Mouse (Mus musculus): ENCODE results near the gene Tmem269. TPM values are rescaled to one million over a fixed set of nuclear protein-coding genes. Genes with fewer than 3 reads are reported as not detected.

Tmem269 gene
- polyA plus RNA-seq, 1 experiment from 2014 or later, result 0.14 TPM

DNA sequence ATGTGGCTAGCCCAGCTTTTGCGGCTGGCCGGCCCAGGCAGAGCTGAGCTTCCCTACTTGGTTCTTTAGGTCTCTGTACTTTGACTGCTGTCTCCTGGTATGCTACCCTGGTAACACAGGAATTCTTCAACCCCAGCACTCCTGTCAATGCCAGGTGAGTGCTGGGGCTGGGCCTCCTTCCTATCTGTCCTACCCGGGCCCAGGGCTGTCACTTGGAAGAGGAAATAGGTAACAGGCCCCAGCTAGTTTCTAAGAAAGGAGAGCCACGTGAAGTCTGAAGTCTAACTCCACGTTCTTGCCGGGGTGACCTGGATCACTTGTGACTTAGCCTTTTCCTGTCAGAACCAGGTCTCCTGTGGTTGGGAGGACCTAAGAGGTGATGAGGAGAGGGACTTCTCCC is 39.1 kb upstream of the Tmem269 start:
- TF ChIP-seq CTCF (IDR thresholded peaks at IDR 0.05; ENCODE audit: low read depth), result no peak
- Histone ChIP-seq H3K4me1 (replicated peaks; ENCODE audit: insufficient read depth, low read length) (peaks cover 11% of the 10 kb centered on the region; the same call in 1 of the 2 replicates), H3K9ac (ENCODE audit: low read depth, low read length) (peak overlapping the region; percentile 15; the same call in 1 of the 2 replicates), H3K4me3 (replicated peaks; ENCODE audit: low read depth, low read length) (no peak overlapping the region), H3K4me2 (ENCODE audit: low read length) (peak overlapping the region; percentile 41; the same call in 1 of the 2 replicates), H3K9me3 (replicated peaks; ENCODE audit: low read length) (no peaks in the 10 kb centered on the region), H3K27ac (peak overlapping the region; percentile 70; the same call in 1 of the 2 replicates), H3K36me3 (ENCODE audit: insufficient read depth, low read length) (no peaks in the 10 kb centered on the region), H3K27me3 (ENCODE audit: insufficient read depth, low read length) (no peaks in the 10 kb centered on the region)
- 72% methylated on average over 6 of the region's 6 CpGs for WGBS
- ATAC-seq (replicated peaks; ENCODE audit: low FRiP score, low read depth) (peak; percentile 25; the same call in 1 of the 2 replicates), DNase-seq (ENCODE audit: low spot score) (no peak)

DNA sequence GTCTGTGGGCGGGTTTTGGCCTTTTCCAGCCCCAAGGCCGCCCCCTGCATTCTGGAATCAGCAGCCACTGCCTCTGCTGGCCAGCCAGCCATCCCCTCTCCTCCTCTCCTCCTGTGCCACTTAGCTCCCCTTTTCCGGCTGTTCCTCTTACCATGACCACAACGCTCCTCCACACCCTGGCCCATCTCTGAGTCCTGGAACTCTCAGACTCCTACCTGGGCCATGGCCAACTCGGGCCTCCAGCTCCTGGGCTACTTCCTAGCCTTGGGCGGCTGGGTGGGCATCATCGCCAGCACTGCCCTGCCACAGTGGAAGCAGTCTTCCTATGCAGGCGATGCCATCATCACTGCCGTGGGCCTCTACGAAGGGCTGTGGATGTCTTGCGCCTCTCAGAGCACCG is 37.3 kb upstream of the Tmem269 start, which contains the start of gene Cldn19:
Cldn19 (plus strand) TSS at position 64 of the 400 bp plus-strand sequence.
- Histone ChIP-seq H3K27me3 (ENCODE audit: insufficient read depth, low read length) (no peaks in the 10 kb centered on the region), H3K4me2 (ENCODE audit: low read length) (peak within 1 kb of the TSS; percentile 41), H3K4me1 (replicated peaks; ENCODE audit: insufficient read depth, low read length) (peaks cover 11% of the 10 kb centered on the region; the same call in 1 of the 2 replicates), H3K36me3 (ENCODE audit: insufficient read depth, low read length) (no peaks in the 10 kb centered on the region), H3K27ac (peak within 1 kb of the TSS; percentile 86), H3K9ac (ENCODE audit: low read depth, low read length) (peak within 1 kb of the TSS; percentile 23), H3K9me3 (replicated peaks; ENCODE audit: low read length) (no peaks in the 10 kb centered on the region), H3K4me3 (replicated peaks; ENCODE audit: low read depth, low read length) (0 out of 2 replicates have a peak within 1 kb of the TSS, but pooled peaks have one; percentile 14)
- DNase-seq (ENCODE audit: low spot score) (no peak), ATAC-seq (replicated peaks; ENCODE audit: low FRiP score, low read depth) (no peak)
- no peak for TF ChIP-seq CTCF (IDR thresholded peaks at IDR 0.05; ENCODE audit: low read depth)
- 66% methylated on average over 12 of the region's 12 CpGs for WGBS

DNA sequence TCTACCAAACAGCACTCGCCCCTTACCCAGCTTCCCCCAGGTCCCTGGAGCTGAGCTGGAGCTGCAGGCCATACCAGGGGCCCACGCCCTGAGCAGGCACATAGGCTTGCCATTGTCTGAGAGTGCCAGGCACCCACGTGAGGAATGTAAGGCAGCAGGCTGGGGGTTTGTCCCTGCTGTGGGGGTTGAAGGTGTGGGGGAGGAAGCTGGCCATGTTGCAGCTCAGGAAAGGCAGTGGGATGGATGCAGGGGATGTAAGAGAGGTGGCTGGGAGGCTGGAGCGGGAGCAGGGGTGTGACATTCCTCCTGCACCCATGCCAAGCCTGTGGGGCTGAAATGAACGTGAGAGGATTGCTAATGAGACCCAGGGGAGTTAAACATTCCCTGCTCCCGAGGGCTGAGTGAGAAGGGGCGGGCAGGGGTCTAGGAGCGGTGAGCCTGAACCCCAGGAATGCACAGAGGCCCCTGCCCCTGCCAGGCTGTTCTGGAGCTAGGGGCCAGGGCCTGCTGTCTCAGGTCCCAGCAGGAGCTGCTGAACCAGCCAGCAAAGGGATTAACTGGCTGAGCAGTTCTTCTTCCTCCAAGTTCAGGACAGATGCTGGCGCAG is 36.1 kb upstream of the Tmem269 start:
- TF ChIP-seq CTCF (IDR thresholded peaks at IDR 0.05; ENCODE audit: low read depth), result no peak
- ATAC-seq (replicated peaks; ENCODE audit: low FRiP score, low read depth), result peak; percentile 69; the same call in 1 of the 2 replicates

DNA sequence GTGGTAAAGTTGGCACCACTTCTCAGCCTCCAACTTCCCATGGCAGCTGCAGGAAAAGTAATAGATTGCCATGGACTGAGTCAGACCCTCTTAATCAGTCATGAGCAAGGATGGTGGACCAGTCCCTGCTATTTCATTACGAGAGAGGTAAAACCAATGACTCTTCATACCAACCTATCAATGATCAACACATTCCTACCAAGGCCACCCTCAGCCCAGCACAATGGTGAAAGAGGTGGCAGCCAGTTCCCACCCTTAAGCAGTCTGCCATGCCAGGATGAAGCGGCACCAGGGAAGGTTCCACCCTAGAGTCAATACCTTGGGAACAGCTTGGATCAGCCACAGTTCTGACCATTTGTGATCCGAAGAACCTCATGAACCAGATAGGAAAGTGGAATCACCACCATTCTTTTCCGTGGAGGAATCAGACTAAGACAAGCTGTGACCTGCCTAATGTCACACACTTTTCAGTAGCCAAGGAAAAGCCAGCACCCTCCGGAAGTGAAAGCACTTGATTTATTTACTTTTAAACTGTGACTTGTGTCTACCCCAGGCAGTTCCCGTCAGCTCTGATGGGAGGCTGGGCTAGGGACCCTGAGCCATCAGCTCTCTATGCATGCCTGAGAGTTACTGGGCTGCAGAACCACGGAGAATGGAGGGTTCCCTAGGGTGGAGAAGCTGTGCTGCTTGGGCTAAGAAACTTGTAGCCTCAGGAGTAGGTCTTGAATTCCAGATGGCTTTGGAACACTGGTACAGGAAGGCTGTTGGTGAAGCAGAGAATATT is 34.2 kb upstream of the Tmem269 start:
- 36% methylated on average over 7 of the region's 7 CpGs for WGBS
- Histone ChIP-seq H3K36me3 (ENCODE audit: insufficient read depth, low read length) (no peaks in the 10 kb centered on the region; the same call in 1 of the 2 replicates), H3K4me1 (replicated peaks; ENCODE audit: insufficient read depth, low read length) (peaks cover 9% of the 10 kb centered on the region), H3K27me3 (ENCODE audit: insufficient read depth, low read length) (no peaks in the 10 kb centered on the region), H3K9ac (ENCODE audit: low read depth, low read length) (no peak overlapping the region), H3K27ac (peak overlapping the region; percentile 86), H3K4me2 (ENCODE audit: low read length) (no peak overlapping the region), H3K4me3 (replicated peaks; ENCODE audit: low read depth, low read length) (no peak overlapping the region), H3K9me3 (replicated peaks; ENCODE audit: low read length) (no peaks in the 10 kb centered on the region)
- no peak for DNase-seq (ENCODE audit: low spot score)
- TF ChIP-seq CTCF (IDR thresholded peaks at IDR 0.05; ENCODE audit: low read depth), result no peak
- peak; percentile 52 for ATAC-seq (replicated peaks; ENCODE audit: low FRiP score, low read depth)

More for the DNA sequence above, 36.1 kb upstream of the Tmem269 start:
- no peaks in the 10 kb centered on the region for H3K36me3 ChIP-seq (ENCODE audit: insufficient read depth, low read length)
- peak overlapping the region; percentile 86 for H3K27ac ChIP-seq
- no peaks in the 10 kb centered on the region for H3K27me3 ChIP-seq (ENCODE audit: insufficient read depth, low read length)
- peak; percentile 60 for DNase-seq (ENCODE audit: low spot score)
- no peak overlapping the region for H3K4me3 ChIP-seq (replicated peaks; ENCODE audit: low read depth, low read length)
- no peak overlapping the region for H3K9ac ChIP-seq (ENCODE audit: low read depth, low read length)
- H3K4me2 ChIP-seq (ENCODE audit: low read length), result 0 out of 2 replicates have a peak overlapping the region, but pooled peaks have one; percentile 21
- no peaks in the 10 kb centered on the region for H3K9me3 ChIP-seq (replicated peaks; ENCODE audit: low read length)
- 37% methylated on average over 9 of the region's 9 CpGs for WGBS
- H3K4me1 ChIP-seq (replicated peaks; ENCODE audit: insufficient read depth, low read length), result peaks cover 11% of the 10 kb centered on the region; the same call in 1 of the 2 replicates

DNA sequence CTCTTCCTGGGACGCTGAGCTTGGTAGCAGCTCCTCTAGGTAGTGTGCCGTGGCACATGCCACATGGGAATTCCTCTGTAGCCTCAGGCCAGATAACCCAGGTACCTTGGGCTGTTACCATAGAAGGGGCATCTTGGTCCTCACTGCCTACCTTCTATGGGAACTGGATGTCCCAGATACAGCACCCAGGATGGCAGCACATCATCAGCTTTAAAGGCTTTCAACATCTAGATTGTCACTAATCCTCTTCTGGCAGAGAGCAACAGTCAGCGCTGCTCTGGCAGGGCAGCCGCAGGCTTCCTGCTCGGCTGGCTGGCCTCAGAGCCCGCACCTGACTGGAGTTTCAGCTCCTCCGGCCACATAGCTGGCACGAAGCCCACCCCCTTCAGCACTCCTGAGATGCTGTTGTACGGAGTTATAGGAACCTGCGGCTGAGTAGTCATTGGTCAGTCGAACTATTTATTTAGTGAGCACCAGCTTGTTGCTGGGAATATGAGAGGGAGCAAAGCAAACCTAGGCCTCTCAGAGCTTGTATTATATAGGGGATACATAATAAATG is 30.5 kb upstream of the Tmem269 start:
- no peaks in the 10 kb centered on the region for H3K27me3 ChIP-seq (ENCODE audit: insufficient read depth, low read length)
- H3K4me1 ChIP-seq (replicated peaks; ENCODE audit: insufficient read depth, low read length), result peaks cover 8% of the 10 kb centered on the region
- H3K27ac ChIP-seq, result peak overlapping the region; percentile 42; the same call in 1 of the 2 replicates
- H3K9me3 ChIP-seq (replicated peaks; ENCODE audit: low read length), result no peaks in the 10 kb centered on the region
- WGBS, result 69% methylated on average over 11 of the region's 11 CpGs
- no peak for TF ChIP-seq CTCF (IDR thresholded peaks at IDR 0.05; ENCODE audit: low read depth)
- DNase-seq (ENCODE audit: low spot score), result no peak
- no peak overlapping the region for H3K4me3 ChIP-seq (replicated peaks; ENCODE audit: low read depth, low read length)
- no peak for ATAC-seq (replicated peaks; ENCODE audit: low FRiP score, low read depth)
- H3K36me3 ChIP-seq (ENCODE audit: insufficient read depth, low read length), result peaks cover 6% of the 10 kb centered on the region
- H3K4me2 ChIP-seq (ENCODE audit: low read length), result no peak overlapping the region
- H3K9ac ChIP-seq (ENCODE audit: low read depth, low read length), result no peak overlapping the region

Measured in kidney, postnatal 0 days (tissue).